Mouse (Mus musculus) intestine, embryonic 16.5 days (tissue): Measurements from ENCODE around the gene Plin1. TPM values are rescaled to one million over a fixed set of nuclear protein-coding genes. Genes with fewer than 3 reads are reported as not detected.

Experiments
- ATAC-seq: fragments of 200-750 bp; cut with Nextera tagmentation; 2 replicates; pipeline ENCODE4 v1.8.0; 2017; ENCODE audit warnings: moderate TSS enrichment, moderate library complexity
- H3K27ac ChIP-seq: fragments of 300-500 bp; sonication (generic); 2 replicates; pipeline ENCODE4 v1.5.1; 2014; ENCODE audit warnings: mild to moderate bottlenecking, low read length
- H3K27me3 ChIP-seq: fragments of 300-500 bp; sonication (generic); replicated peaks from 2 replicates; pipeline ENCODE4 v1.6.1; 2014; ENCODE audit warnings: low read length, control low read depth, mixed read lengths; ENCODE audit not compliant: control insufficient read depth, insufficient read depth
- H3K36me3 ChIP-seq: fragments of 300-500 bp; sonication (generic); 2 replicates; pipeline ENCODE4 v1.6.1; 2014; ENCODE audit warnings: low read length, control low read depth; ENCODE audit not compliant: control insufficient read depth, insufficient read depth
- H3K4me1 ChIP-seq: fragments of 300-500 bp; sonication (generic); 2 replicates; pipeline ENCODE4 v1.6.1; 2014; ENCODE audit warnings: low read length, control low read depth, mixed read lengths; ENCODE audit not compliant: control insufficient read depth, insufficient read depth
- H3K4me2 ChIP-seq: fragments of 300-500 bp; sonication (generic); 2 replicates; pipeline ENCODE4 v1.6.1; 2014; ENCODE audit warnings: low read depth, low read length, control low read depth
- H3K4me3 ChIP-seq: fragments of 300-500 bp; sonication (generic); 2 replicates; pipeline ENCODE4 v1.5.1; 2014; ENCODE audit warnings: mild to moderate bottlenecking, low read length
- H3K9ac ChIP-seq: fragments of 300-500 bp; sonication (generic); 2 replicates; pipeline ENCODE4 v1.6.1; 2014; ENCODE audit warnings: low read depth, low read length
- H3K9me3 ChIP-seq: fragments of 300-500 bp; sonication (generic); 2 replicates; pipeline ENCODE4 v1.6.1; 2016; ENCODE audit warnings: low read length, control low read depth; ENCODE audit not compliant: control insufficient read depth
- WGBS: fragments of 180-500 bp; shearing (Covaris S2); extraction: QIAGEN DNeasy Blood & Tissue Kit; methylation state at CpG from one replicate; pipeline ENCODE4 v1.1.7; 2014; 5-methylcytosine and 5-hydroxymethylcytosine counted together
- polyA plus RNA-seq: library from polyadenylated mRNA; unstranded; fragments of >200 nt; fragmentation: Nextera tagmentation; extraction: Ambion mirVana; gene quantifications from 2 replicates; pipeline ENCODE4 v1.2.1, GENCODE M21; 2015

Gene Plin1
- polyA plus RNA-seq, 1 experiment from 2014 or later = not detected

DNA sequence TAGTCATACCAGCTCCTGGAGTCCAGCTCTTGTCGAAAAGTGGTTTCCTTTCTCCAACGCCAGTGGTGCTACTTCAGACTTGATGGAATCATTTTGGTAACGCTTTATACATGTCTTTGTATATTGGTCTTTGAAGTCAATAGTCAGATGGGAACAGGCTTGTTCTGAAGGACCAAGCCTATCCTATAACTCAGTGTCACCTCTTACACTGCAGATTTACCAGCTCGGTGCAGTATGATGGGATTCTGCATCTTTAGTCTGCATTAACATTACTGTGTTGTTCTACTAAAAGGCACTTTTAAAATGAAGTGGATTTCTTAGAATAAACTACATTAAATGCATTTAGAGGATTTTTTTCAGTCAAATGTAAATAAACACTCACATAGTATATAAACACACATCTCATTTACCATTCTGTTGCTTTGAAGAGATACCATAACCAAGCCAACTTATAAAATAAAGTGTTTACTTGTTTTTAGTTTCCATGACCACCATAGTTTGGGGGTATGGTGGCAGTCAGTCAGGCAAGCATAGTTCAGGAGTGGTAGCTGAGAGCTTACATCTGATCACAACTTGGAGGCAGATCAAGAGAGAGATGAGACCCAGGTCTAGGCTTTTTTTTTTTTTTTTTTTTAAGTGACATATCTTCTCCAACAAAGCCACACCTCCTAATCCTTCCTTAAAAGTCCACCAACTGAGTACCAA lies 61.7 kb downstream of the Plin1 start:
- peaks cover 24% of the 10 kb centered on the region; the same call in 1 of the 2 replicates for H3K36me3 ChIP-seq

More for the DNA sequence above, 61.7 kb downstream of the Plin1 start:
- Histone ChIP-seq H3K9me3 (no peaks in the 10 kb centered on the region), H3K4me1 (no peaks in the 10 kb centered on the region), H3K4me3 (no peak overlapping the region), H3K4me2 (no peak overlapping the region), H3K9ac (no peak overlapping the region), H3K27me3 (no peaks in the 10 kb centered on the region), H3K27ac (no peak overlapping the region)
- ATAC-seq = no peak
- WGBS = 94% methylated on average over 4 of the region's 4 CpGs

Other genes with a start within 250 kb of the Plin1 start
- gene Rhcg, start 115.2 kb downstream of the Plin1 start, polyA plus RNA-seq = 0.20 and 0.23 TPM in 2 replicates
- 4.3 and 4.5 TPM in 2 replicates for gene Ticrr, start 72.7 kb downstream of the Plin1 start, polyA plus RNA-seq
- gene Kif7, start 17.2 kb downstream of the Plin1 start, polyA plus RNA-seq = 1.2 and 1.4 TPM in 2 replicates
- 12.7 and 12.8 TPM in 2 replicates for gene Pex11a, start 10.2 kb upstream of the Plin1 start, polyA plus RNA-seq
- 0.15 and 0.24 TPM in 2 replicates for gene Wdr93, start 10.3 kb upstream of the Plin1 start, polyA plus RNA-seq
- gene Mesp1, start 60.9 kb upstream of the Plin1 start, polyA plus RNA-seq = 0.28 TPM in 1 of 2 replicates, not detected in the other
- gene Mesp2, start 77.8 kb upstream of the Plin1 start, polyA plus RNA-seq = 2.6 and 3.1 TPM in 2 replicates
- gene Anpep, start 128.2 kb upstream of the Plin1 start, polyA plus RNA-seq = 248 and 311 TPM in 2 replicates
- gene Ap3s2, start 187.7 kb upstream of the Plin1 start, polyA plus RNA-seq = 28.9 and 30.7 TPM in 2 replicates
- 58.0 and 60.8 TPM in 2 replicates for gene Arpin, start 202.5 kb upstream of the Plin1 start, polyA plus RNA-seq